ENCODE assay signal across 10 mouse cellular contexts in the genomic region with DNA sequence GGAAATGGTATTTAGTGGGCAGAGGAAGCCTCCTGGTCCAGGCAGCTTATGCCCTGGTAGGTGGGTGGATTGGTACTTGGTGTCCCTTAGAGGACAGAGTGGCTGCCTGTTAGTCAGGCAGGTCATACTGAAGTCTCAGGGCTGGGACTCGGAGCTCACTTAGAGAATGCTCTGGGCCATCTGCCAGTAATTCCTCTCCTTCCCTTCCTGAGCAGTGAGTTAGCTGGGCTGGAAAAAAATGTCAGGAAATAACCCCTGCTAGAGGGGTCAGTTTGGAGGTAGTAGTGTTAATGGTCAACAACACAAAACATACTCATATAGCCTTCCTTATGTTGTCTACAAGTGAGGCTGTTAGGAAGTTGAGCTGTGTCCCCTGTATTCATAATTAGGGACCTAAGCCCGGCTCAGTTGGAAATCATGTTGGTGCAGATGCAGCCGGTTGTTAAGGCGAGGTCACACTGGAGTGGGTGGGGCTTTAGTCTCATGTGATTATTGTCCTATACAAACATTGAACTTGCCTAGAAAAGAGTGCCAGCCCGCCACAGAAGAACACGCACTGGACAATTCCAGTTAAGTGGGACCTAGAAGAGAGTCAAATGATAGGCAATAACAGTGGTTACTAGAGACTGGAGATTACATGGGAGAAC. TPM values are rescaled to one million over a fixed set of nuclear protein-coding genes. Genes with fewer than 3 reads are reported as not detected.
A peak's percentile ranks its signal among the peaks of the same experiment; 100 is the strongest.
DNase-seq lines count a peak whose midpoint lies in the region; ATAC-seq and TF ChIP-seq lines count a peak whose summit lies in the region.
"Had no signal": no experiment of that assay in that cellular context is flagged by ENCODE, and none has a peak within 500 bp of the region (broad histone marks: within the 10 kb centered on the region; RNA-seq: fewer than 3 reads in every experiment).

No protein-coding gene starts in this region.

- no peaks in the 10 kb centered on the region for H3K36me3 ChIP-seq in heart, adult 2 months (ENCODE audit: control insufficient read depth, insufficient read depth, low read length)
- H3K36me3 ChIP-seq in kidney, embryonic 14.5 days (ENCODE audit: control insufficient read depth, insufficient read depth, low read length), result no peaks in the 10 kb centered on the region
- H3K36me3 ChIP-seq in forebrain, embryonic 11.5 days (ENCODE audit: control insufficient read depth, insufficient read depth, low read length), result no peaks in the 10 kb centered on the region

- H3K27me3 ChIP-seq in heart, adult 2 months (ENCODE audit: control insufficient read depth, insufficient read depth, low read length), result no peaks in the 10 kb centered on the region
- no peaks in the 10 kb centered on the region for H3K27me3 ChIP-seq in kidney, embryonic 14.5 days (ENCODE audit: control insufficient read depth, insufficient read depth, low read length)
- H3K27me3 ChIP-seq in forebrain, embryonic 11.5 days (ENCODE audit: control insufficient read depth, insufficient read depth, low read length), result no peaks in the 10 kb centered on the region

- TF ChIP-seq EP300 in heart, adult 2 months (IDR thresholded peaks at IDR 0.05; ENCODE audit: insufficient read depth, low read depth, low read length), result 0 out of 2 replicates have a peak, but pooled peaks have one; percentile 32

- no peak overlapping the region for H3K4me2 ChIP-seq in kidney, embryonic 14.5 days (replicated peaks; ENCODE audit: low read depth, low read length)
- H3K4me2 ChIP-seq in forebrain, embryonic 11.5 days (ENCODE audit: low read depth, low read length, severe bottlenecking), result no peak overlapping the region

- peaks cover 19% of the 10 kb centered on the region for H3K4me1 ChIP-seq in heart, adult 2 months (ENCODE audit: control insufficient read depth, insufficient read depth, low read length)
- H3K4me1 ChIP-seq in kidney, embryonic 14.5 days (ENCODE audit: control insufficient read depth, insufficient read depth, low read length), result peaks cover 11% of the 10 kb centered on the region; the same call in 1 of the 2 replicates
- no peaks in the 10 kb centered on the region for H3K4me1 ChIP-seq in forebrain, embryonic 11.5 days (replicated peaks; ENCODE audit: control insufficient read depth, insufficient read depth, low read length)

- no peak overlapping the region for H3K4me3 ChIP-seq in heart, adult 2 months
- no peak overlapping the region for H3K4me3 ChIP-seq in kidney, embryonic 14.5 days (ENCODE audit: low read length)
- H3K4me3 ChIP-seq in forebrain, embryonic 11.5 days (ENCODE audit: low read depth, low read length), result no peak overlapping the region

- H3K27ac ChIP-seq in heart, adult 2 months, result peak overlapping the region; percentile 48
- H3K27ac ChIP-seq in kidney, embryonic 14.5 days (ENCODE audit: low read depth, low read length), result no peak overlapping the region
- no peak overlapping the region for H3K27ac ChIP-seq in forebrain, embryonic 11.5 days (ENCODE audit: low read depth, low read length)
- H3K27ac ChIP-seq: macrophage had no signal

- intact Hi-C loops in heart, adult 2 months (cut with DNase I), result loop anchor here (5.0 kb wide), 2 partner anchors 64 to 89 kb away; no protein-coding TSS in a partner anchor

- DNase-seq in adrenal gland, adult (ENCODE audit: inconsistent age in 2 of 2, low spot score in 1 of 2), result peak; percentile 52 to 66
- DNase-seq in adrenal gland, postnatal 4 days (ENCODE audit: low spot score in 2 of 2), result no peak
- peak in 1 of 2 experiments; percentile 60 for DNase-seq in heart, adult 2 months
- peak; percentile 64 for DNase-seq in lung, postnatal 14 days
- DNase-seq in right cerebral cortex, postnatal 14 days, result no peak
- no peak for DNase-seq in cerebellum, adult 11 months
- DNase-seq in forebrain, embryonic 11.5 days (ENCODE audit: low spot score), result no peak
- DNase-seq: gastrocnemius, postnatal 25 days had no signal

- no peak for TF ChIP-seq CTCF in heart, adult 2 months (IDR thresholded peaks at IDR 0.05)

- ATAC-seq in kidney, embryonic 14.5 days (ENCODE audit: low FRiP score, low TSS enrichment), result peak; percentile 50
- ATAC-seq in forebrain, embryonic 11.5 days (replicated peaks; ENCODE audit: low FRiP score), result no peak

- WGBS in heart, adult 2 months, result 28% methylated on average over 6 of the region's 6 CpGs
- 49% methylated on average over 6 of the region's 6 CpGs for WGBS in kidney, embryonic 14.5 days
- WGBS in forebrain, embryonic 11.5 days, result 75% methylated on average over 6 of the region's 6 CpGs

- H3K9ac ChIP-seq in heart, adult 2 months (ENCODE audit: low read depth, low read length), result no peak overlapping the region
- H3K9ac ChIP-seq in kidney, embryonic 14.5 days (ENCODE audit: low read depth, low read length), result no peak overlapping the region
- H3K9ac ChIP-seq in forebrain, embryonic 11.5 days (ENCODE audit: low read length), result no peak overlapping the region

- no peaks in the 10 kb centered on the region for H3K79me2 ChIP-seq in heart, adult 2 months (replicated peaks; ENCODE audit: control insufficient read depth, insufficient read depth, low read length)

- TF ChIP-seq POLR2A in heart, adult 2 months (IDR thresholded peaks at IDR 0.05; ENCODE audit: insufficient read depth, low read depth, low read length), result no peak

- H3K9me3 ChIP-seq in kidney, embryonic 14.5 days (ENCODE audit: control insufficient read depth, low read length), result no peaks in the 10 kb centered on the region
- no peaks in the 10 kb centered on the region for H3K9me3 ChIP-seq in forebrain, embryonic 11.5 days (ENCODE audit: control insufficient read depth, low read length)

RNA-seq across cellular contexts. Expression of a gene that starts 18.5 kb away (rescaled TPM):
- 100 to 1,000 TPM; 141 to 154 TPM for total RNA-seq in adrenal gland, postnatal 4 days (2021)
- 10 to 100 TPM; 51.6 to 67.2 TPM for total RNA-seq in heart, adult 2 months (2021)
- polyA plus RNA-seq in heart, adult 2 months (2012; rRNA removed), result 97.7 and 108 TPM in 2 replicates
- 116 and 118 TPM in 2 replicates for polyA plus RNA-seq in kidney, embryonic 14.5 days (2014; fragmentation: Nextera tagmentation; extraction: Ambion mirVana)
- 40.5 and 47.4 TPM in 2 replicates for polyA plus RNA-seq in forebrain, embryonic 11.5 days (2014; fragmentation: Nextera tagmentation; extraction: Ambion mirVana)

RNA-seq across cellular contexts. Expression of a gene that starts 33.5 kb away (rescaled TPM):
- total RNA-seq in adrenal gland, postnatal 4 days (2021), result 10 to 100 TPM; 19.8 to 20.4 TPM
- 10 to 100 TPM; 95.9 to 99.8 TPM for total RNA-seq in heart, adult 2 months (2021)
- 95.8 and 116 TPM in 2 replicates for polyA plus RNA-seq in heart, adult 2 months (2012; rRNA removed)
- polyA plus RNA-seq in kidney, embryonic 14.5 days (2014; fragmentation: Nextera tagmentation; extraction: Ambion mirVana), result 2.4 and 5.2 TPM in 2 replicates
- 9.0 and 11.7 TPM in 2 replicates for polyA plus RNA-seq in forebrain, embryonic 11.5 days (2014; fragmentation: Nextera tagmentation; extraction: Ambion mirVana)

Comparison
In these comparisons a context has a peak if more than half of its experiments do, and no peak if none do; other contexts are left out.
1. DNase-seq: peak in adrenal gland, adult (2 of 2) and lung, postnatal 14 days (single experiment); none in adrenal gland, postnatal 4 days (0 of 2), right cerebral cortex, postnatal 14 days (single experiment), cerebellum, adult 11 months (single experiment) and forebrain, embryonic 11.5 days (single experiment).